Mouse (Mus musculus): ENCODE data around the gene Ncln. TPM values are rescaled to one million over a fixed set of nuclear protein-coding genes. Genes with fewer than 3 reads are reported as not detected.

Gene Ncln
- polyA plus RNA-seq, 1 experiment from 2014 or later = 72.3 TPM

DNA sequence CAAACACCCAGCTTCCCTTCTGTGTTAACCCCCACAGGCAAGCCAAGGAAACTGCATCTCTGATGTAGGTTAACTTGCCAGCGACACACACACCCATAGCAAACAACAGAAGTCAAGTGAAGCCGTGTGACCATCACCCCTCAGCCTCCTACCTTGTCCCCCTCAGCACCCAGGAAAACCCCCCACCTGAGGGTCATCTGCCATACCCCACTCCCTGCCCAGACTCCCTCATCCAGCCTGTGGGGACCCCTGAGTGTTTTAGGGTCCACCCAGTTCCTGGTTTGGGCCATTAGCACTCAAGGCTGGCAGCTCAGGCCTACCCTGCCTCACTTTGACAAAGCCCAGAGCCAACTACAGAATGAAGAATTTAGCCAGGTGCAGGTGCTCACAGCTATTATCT is 30.1 kb downstream of the Ncln start:
- DNase-seq (ENCODE audit: low spot score) (peak; percentile 49), ATAC-seq (replicated peaks; ENCODE audit: low FRiP score) (no peak)
- Histone ChIP-seq H3K4me3 (ENCODE audit: low read depth, low read length) (no peak overlapping the region), H3K9ac (ENCODE audit: low read length) (no peak overlapping the region), H3K27me3 (ENCODE audit: control insufficient read depth, insufficient read depth, low read length) (peaks cover 33% of the 10 kb centered on the region), H3K36me3 (ENCODE audit: control insufficient read depth, insufficient read depth, low read length) (no peaks in the 10 kb centered on the region), H3K4me1 (replicated peaks; ENCODE audit: control insufficient read depth, insufficient read depth, low read length) (peaks cover 9% of the 10 kb centered on the region), H3K27ac (ENCODE audit: low read depth, low read length) (no peak overlapping the region), H3K4me2 (ENCODE audit: low read depth, low read length, severe bottlenecking) (no peak overlapping the region), H3K9me3 (ENCODE audit: control insufficient read depth, low read length) (no peaks in the 10 kb centered on the region)
- WGBS = 70% methylated on average over 2 of the region's 2 CpGs

DNA sequence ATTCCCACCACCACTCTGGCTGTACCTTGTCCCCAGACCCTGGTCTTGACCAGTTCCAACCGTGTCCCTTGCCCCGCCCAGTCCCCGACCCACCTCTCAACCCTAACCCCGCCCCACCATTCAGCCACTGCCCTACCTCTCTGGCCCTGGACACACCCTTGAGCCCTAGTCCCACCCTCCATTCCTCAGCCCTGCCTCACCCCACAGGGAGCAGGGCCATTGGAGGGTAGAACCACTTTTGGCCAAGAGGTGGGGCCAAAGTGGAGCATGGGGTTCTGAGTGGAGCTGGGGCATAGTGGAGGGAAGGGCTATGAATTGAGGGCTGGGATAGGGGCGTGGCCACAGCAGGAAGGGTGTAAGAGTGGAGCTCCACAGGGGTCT is 30.9 kb downstream of the Ncln start:
- ATAC-seq (replicated peaks; ENCODE audit: low FRiP score) = peak; percentile 13
- peak; percentile 52 for DNase-seq (ENCODE audit: low spot score)

DNA sequence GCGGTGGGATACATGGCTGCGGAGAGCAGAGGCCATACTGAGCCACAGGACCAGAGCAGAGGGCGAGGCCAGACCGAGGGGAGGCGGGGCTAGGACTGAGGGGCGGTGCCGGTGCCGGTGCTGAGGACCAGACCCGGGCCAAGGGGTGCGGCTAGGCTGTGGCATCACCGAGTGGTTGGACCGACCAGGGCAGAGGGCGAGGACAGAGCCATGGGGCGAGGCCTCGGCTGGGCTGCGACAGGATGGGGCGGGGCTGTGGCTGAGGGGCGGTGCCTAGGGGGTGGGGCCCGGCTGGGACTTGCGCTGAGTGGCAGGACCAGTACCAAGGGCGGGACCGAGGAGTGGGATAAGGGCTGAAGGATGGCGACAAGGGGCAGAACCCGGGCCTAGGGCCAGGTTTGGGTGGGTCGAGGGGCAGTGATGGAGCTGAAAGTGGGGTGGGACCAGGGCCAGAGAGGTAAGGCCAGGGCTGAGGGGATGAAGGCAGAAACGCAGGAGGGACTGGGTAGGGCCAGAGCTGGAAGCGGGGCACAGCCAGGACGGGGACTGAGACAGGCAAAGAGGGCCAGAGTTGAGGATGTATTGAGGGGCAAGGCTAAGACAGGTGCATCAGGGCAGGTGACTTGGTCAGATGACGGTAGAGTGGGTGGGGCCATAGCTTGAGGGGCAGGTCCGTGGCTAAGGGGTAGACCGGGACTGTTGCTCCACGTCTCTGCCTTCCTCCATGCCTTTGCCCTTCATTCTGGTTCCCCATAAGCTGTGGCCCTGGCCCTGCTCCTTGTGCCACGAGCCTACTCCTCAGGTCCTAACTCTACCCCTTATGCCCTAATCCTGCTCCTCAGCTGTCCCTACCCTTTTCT is 31.6 kb downstream of the Ncln start:
- H3K9me3 ChIP-seq (ENCODE audit: control insufficient read depth, low read length) = no peaks in the 10 kb centered on the region
- 3% methylated on average over 33 of the region's 33 CpGs for WGBS

More for the DNA sequence above, 30.9 kb downstream of the Ncln start:
- 3% methylated on average over 5 of the region's 5 CpGs for WGBS
- Histone ChIP-seq H3K9me3 (ENCODE audit: control insufficient read depth, low read length) (no peaks in the 10 kb centered on the region), H3K27ac (ENCODE audit: low read depth, low read length) (no peak overlapping the region), H3K9ac (ENCODE audit: low read length) (no peak overlapping the region), H3K4me3 (ENCODE audit: low read depth, low read length) (no peak overlapping the region), H3K36me3 (ENCODE audit: control insufficient read depth, insufficient read depth, low read length) (no peaks in the 10 kb centered on the region), H3K4me1 (replicated peaks; ENCODE audit: control insufficient read depth, insufficient read depth, low read length) (peaks cover 9% of the 10 kb centered on the region), H3K4me2 (ENCODE audit: low read depth, low read length, severe bottlenecking) (no peak overlapping the region), H3K27me3 (ENCODE audit: control insufficient read depth, insufficient read depth, low read length) (peaks cover 41% of the 10 kb centered on the region)

DNA sequence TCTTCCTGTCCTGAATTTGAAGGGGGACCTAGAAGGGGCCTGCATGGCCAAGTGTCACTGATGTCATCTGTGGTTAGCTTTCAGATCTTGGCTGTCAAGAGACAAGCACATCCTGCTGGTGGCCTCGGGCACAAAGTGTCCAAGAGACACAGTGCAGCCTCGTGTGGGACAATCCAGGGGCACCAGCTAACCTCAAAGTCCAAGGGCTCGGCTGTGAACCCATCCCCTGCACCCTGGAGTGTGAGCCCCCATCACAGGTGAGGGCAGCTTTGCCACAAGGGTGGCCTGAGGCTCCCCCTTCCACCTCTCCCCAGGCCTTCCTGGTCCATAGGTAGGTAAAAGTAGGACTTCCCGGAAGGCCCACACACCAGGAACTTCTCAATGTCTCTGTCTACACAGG is 32.7 kb downstream of the Ncln start:
- Histone ChIP-seq H3K9me3 (ENCODE audit: control insufficient read depth, low read length) (no peaks in the 10 kb centered on the region), H3K4me3 (ENCODE audit: low read depth, low read length) (no peak overlapping the region), H3K27me3 (ENCODE audit: control insufficient read depth, insufficient read depth, low read length) (peaks cover 52% of the 10 kb centered on the region), H3K36me3 (ENCODE audit: control insufficient read depth, insufficient read depth, low read length) (no peaks in the 10 kb centered on the region), H3K4me1 (replicated peaks; ENCODE audit: control insufficient read depth, insufficient read depth, low read length) (peaks cover 9% of the 10 kb centered on the region), H3K27ac (ENCODE audit: low read depth, low read length) (no peak overlapping the region), H3K4me2 (ENCODE audit: low read depth, low read length, severe bottlenecking) (no peak overlapping the region), H3K9ac (ENCODE audit: low read length) (no peak overlapping the region)
- ATAC-seq (replicated peaks; ENCODE audit: low FRiP score) (no peak), DNase-seq (ENCODE audit: low spot score) (peak; percentile 48)
- 72% methylated on average over 4 of the region's 4 CpGs for WGBS

More for the DNA sequence above, 31.6 kb downstream of the Ncln start:
- Histone ChIP-seq H3K36me3 (ENCODE audit: control insufficient read depth, insufficient read depth, low read length) (no peaks in the 10 kb centered on the region), H3K9ac (ENCODE audit: low read length) (peak overlapping the region; percentile 29), H3K4me3 (ENCODE audit: low read depth, low read length) (peak overlapping the region; percentile 37), H3K27me3 (ENCODE audit: control insufficient read depth, insufficient read depth, low read length) (peaks cover 47% of the 10 kb centered on the region), H3K4me1 (replicated peaks; ENCODE audit: control insufficient read depth, insufficient read depth, low read length) (peaks cover 9% of the 10 kb centered on the region), H3K4me2 (ENCODE audit: low read depth, low read length, severe bottlenecking) (peak overlapping the region; percentile 70), H3K27ac (ENCODE audit: low read depth, low read length) (no peak overlapping the region)
- ATAC-seq (replicated peaks; ENCODE audit: low FRiP score) (peak; percentile 89), DNase-seq (ENCODE audit: low spot score) (peak; percentile 89)

DNA sequence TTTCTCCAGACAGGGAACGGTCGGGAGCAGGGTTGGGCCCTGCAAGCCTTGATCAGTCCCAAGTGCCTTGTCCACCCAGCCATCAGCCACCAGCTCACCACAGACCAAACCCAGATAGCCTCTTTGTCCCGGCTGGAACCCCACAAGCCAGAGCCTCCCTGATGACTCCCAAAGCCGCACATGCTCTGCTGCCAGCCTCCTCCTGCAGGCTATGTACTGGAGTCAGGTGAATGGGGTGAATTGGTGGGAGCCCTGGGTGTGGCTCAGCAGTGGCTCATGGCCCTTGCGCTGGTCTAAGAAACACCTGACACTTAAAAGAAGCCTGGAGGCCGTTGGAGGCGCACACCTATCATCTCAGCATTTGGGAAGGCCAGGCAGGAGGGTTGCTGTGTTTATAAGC is 33.3 kb downstream of the Ncln start:
- H3K27ac ChIP-seq (ENCODE audit: low read depth, low read length) = no peak overlapping the region
- no peaks in the 10 kb centered on the region for H3K9me3 ChIP-seq (ENCODE audit: control insufficient read depth, low read length)
- DNase-seq (ENCODE audit: low spot score) (no peak), ATAC-seq (replicated peaks; ENCODE audit: low FRiP score) (no peak)
- no peak overlapping the region for H3K4me3 ChIP-seq (ENCODE audit: low read depth, low read length)
- 79% methylated on average over 7 of the region's 7 CpGs for WGBS
- no peak overlapping the region for H3K4me2 ChIP-seq (ENCODE audit: low read depth, low read length, severe bottlenecking)
- peaks cover 56% of the 10 kb centered on the region for H3K27me3 ChIP-seq (ENCODE audit: control insufficient read depth, insufficient read depth, low read length)
- H3K36me3 ChIP-seq (ENCODE audit: control insufficient read depth, insufficient read depth, low read length) = no peaks in the 10 kb centered on the region
- H3K9ac ChIP-seq (ENCODE audit: low read length) = no peak overlapping the region
- H3K4me1 ChIP-seq (replicated peaks; ENCODE audit: control insufficient read depth, insufficient read depth, low read length) = peaks cover 9% of the 10 kb centered on the region

DNA sequence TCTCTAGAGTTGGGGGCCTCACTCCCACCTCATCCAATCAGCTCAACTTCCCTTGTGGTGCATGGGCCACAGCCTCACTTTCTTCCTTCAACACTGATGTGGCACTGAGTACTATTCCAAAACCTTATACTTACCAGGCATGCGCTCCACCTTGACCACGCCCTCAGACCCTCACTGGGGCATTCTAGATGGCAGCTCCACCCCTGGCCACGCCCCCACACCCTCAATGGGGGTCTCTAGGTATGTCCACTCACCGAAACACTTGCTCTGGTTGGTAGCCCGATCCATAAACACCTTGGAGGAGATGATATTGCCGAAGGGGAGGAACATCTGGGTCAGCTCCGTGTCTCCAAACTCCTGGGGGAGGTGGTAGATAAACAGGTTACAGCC is 33.8 kb downstream of the Ncln start:
- H3K27ac ChIP-seq (ENCODE audit: low read depth, low read length) = no peak overlapping the region
- peaks cover 9% of the 10 kb centered on the region for H3K4me1 ChIP-seq (replicated peaks; ENCODE audit: control insufficient read depth, insufficient read depth, low read length)
- no peak for DNase-seq (ENCODE audit: low spot score)
- H3K9ac ChIP-seq (ENCODE audit: low read length) = no peak overlapping the region
- H3K27me3 ChIP-seq (ENCODE audit: control insufficient read depth, insufficient read depth, low read length) = peaks cover 56% of the 10 kb centered on the region
- H3K4me3 ChIP-seq (ENCODE audit: low read depth, low read length) = no peak overlapping the region
- WGBS = 37% methylated on average over 7 of the region's 7 CpGs
- no peak for ATAC-seq (replicated peaks; ENCODE audit: low FRiP score)
- H3K9me3 ChIP-seq (ENCODE audit: control insufficient read depth, low read length) = no peaks in the 10 kb centered on the region
- H3K4me2 ChIP-seq (ENCODE audit: low read depth, low read length, severe bottlenecking) = no peak overlapping the region
- H3K36me3 ChIP-seq (ENCODE audit: control insufficient read depth, insufficient read depth, low read length) = no peaks in the 10 kb centered on the region

DNA sequence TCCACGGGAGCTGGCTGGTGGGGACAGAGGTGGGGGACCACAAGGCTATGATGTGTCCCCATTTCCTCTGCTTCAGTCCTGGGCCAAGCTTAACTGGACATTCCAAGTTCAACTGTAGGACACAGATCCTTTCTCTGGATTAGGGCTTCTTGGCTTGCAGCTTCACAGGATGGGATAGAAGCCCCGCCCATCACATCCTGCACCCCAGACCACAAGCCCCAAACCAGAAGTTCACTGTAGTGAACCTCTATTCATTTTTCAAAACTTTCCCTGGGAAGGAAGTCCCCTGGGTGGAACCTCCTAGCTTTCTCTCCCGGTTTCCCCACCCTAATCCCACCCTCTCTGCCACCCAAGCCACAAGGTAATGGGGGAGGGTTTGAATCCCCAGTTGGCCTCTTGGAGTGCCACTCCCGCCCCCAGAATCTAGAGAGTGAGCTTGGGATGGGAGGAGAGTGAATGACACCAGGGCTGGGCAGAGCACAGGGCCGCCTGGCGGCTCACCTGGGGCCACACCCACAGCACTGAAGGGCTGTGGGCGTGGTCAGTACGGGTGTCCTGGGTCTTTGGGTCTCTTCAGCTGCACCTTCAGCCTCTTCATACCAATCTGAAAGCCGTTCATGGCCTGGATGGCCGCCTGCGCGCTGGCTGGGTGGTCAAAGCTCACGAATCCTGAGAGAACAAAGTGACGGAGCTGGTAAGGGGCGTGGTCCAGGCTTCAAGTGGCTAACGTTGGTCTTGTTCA is 34.3 kb downstream of the Ncln start:
- Histone ChIP-seq H3K27me3 (ENCODE audit: control insufficient read depth, insufficient read depth, low read length) (peaks cover 56% of the 10 kb centered on the region), H3K36me3 (ENCODE audit: control insufficient read depth, insufficient read depth, low read length) (no peaks in the 10 kb centered on the region), H3K4me3 (ENCODE audit: low read depth, low read length) (no peak overlapping the region), H3K4me2 (ENCODE audit: low read depth, low read length, severe bottlenecking) (no peak overlapping the region), H3K4me1 (replicated peaks; ENCODE audit: control insufficient read depth, insufficient read depth, low read length) (peaks cover 9% of the 10 kb centered on the region), H3K27ac (ENCODE audit: low read depth, low read length) (no peak overlapping the region), H3K9ac (ENCODE audit: low read length) (no peak overlapping the region), H3K9me3 (ENCODE audit: control insufficient read depth, low read length) (no peaks in the 10 kb centered on the region)
- ATAC-seq (replicated peaks; ENCODE audit: low FRiP score) (no peak), DNase-seq (ENCODE audit: low spot score) (no peak)
- 5% methylated on average over 16 of the region's 16 CpGs for WGBS

DNA sequence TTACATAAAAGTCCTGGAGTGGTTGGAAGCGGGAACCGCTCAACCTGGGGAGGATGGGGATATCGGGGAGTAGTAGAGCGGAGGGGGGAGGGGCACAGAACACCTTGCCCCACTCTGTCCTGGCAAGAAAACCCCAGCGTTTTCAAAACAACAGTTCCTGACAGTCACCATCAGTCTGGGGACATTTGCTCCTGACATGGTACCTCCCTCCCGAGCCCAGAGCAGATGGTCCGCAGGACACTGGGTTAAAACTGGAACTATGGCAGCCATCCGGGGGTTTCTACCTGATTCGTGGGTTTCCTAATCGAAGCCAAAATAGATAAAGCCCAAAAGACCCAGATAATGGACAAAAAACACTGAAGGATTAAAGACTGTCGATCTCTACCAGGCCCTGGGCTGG is 35.2 kb downstream of the Ncln start:
- Histone ChIP-seq H3K9me3 (ENCODE audit: control insufficient read depth, low read length) (no peaks in the 10 kb centered on the region), H3K9ac (ENCODE audit: low read length) (no peak overlapping the region), H3K27me3 (ENCODE audit: control insufficient read depth, insufficient read depth, low read length) (peaks cover 58% of the 10 kb centered on the region), H3K27ac (ENCODE audit: low read depth, low read length) (no peak overlapping the region), H3K36me3 (ENCODE audit: control insufficient read depth, insufficient read depth, low read length) (no peaks in the 10 kb centered on the region), H3K4me2 (ENCODE audit: low read depth, low read length, severe bottlenecking) (no peak overlapping the region), H3K4me1 (replicated peaks; ENCODE audit: control insufficient read depth, insufficient read depth, low read length) (peaks cover 9% of the 10 kb centered on the region), H3K4me3 (ENCODE audit: low read depth, low read length) (no peak overlapping the region)
- ATAC-seq (replicated peaks; ENCODE audit: low FRiP score) (no peak), DNase-seq (ENCODE audit: low spot score) (no peak)
- WGBS = 38% methylated on average over 11 of the region's 11 CpGs
